Mouse (Mus musculus) liver, embryonic 14.5 days (tissue): ENCODE measurements around the gene AC124108.1.

ENCODE experiments used
- CTCF ChIP-seq: IDR thresholded peaks from 2 replicates; pipeline ENCODE4 v1.5.1; 2016; ENCODE audit warnings: antibody characterized with exemption, low read depth, control low read depth
- EP300 ChIP-seq: IDR thresholded peaks from 2 replicates; pipeline ENCODE4 v1.6.1; 2016; ENCODE audit warnings: antibody characterized with exemption, low read depth

GRCm38 (mm10) chr1:132210922-132211321, 19.7 kb downstream of the AC124108.1 start:
- TF ChIP-seq CTCF (peak; percentile 58), EP300 (no peak)
